Mouse (Mus musculus) kidney, embryonic 14.5 days (tissue): ENCODE data around the gene Gpx5. TPM values are rescaled to one million over a fixed set of nuclear protein-coding genes. Genes with fewer than 3 reads are reported as not detected.

Experiments
- ATAC-seq: fragments of 200-750 bp; cut with Nextera tagmentation; 2 replicates; pipeline ENCODE4 v1.8.0; 2017; ENCODE audit warnings: moderate number of reproducible peaks, mild to moderate bottlenecking, moderate TSS enrichment, moderate library complexity; ENCODE audit not compliant: low FRiP score, low TSS enrichment
- H3K27ac ChIP-seq: fragments of 300-500 bp; sonication (generic); 2 replicates; pipeline ENCODE4 v1.5.1; 2014; ENCODE audit warnings: low read depth, mild to moderate bottlenecking, low read length, moderate library complexity, mixed read lengths
- H3K27me3 ChIP-seq: fragments of 300-500 bp; sonication (generic); 2 replicates; pipeline ENCODE4 v1.6.1; 2014; ENCODE audit warnings: mild to moderate bottlenecking, low read length; ENCODE audit not compliant: control insufficient read depth, insufficient read depth
- H3K36me3 ChIP-seq: fragments of 300-500 bp; sonication (generic); 2 replicates; pipeline ENCODE4 v1.6.1; 2014; ENCODE audit warnings: low read length, mixed read lengths; ENCODE audit not compliant: control insufficient read depth, insufficient read depth
- H3K4me1 ChIP-seq: fragments of 300-500 bp; sonication (generic); 2 replicates; pipeline ENCODE4 v1.6.1; 2014; ENCODE audit warnings: low read length, mixed read lengths; ENCODE audit not compliant: control insufficient read depth, insufficient read depth
- H3K4me2 ChIP-seq: fragments of 300-500 bp; sonication (generic); replicated peaks from 2 replicates; pipeline ENCODE4 v1.6.1; 2014; ENCODE audit warnings: low read depth, mild to moderate bottlenecking, low read length
- H3K4me3 ChIP-seq: fragments of 300-500 bp; sonication (generic); 2 replicates; pipeline ENCODE4 v1.5.1; 2014; ENCODE audit warnings: mild to moderate bottlenecking, low read length
- H3K9ac ChIP-seq: fragments of 300-500 bp; sonication (generic); 2 replicates; pipeline ENCODE4 v1.6.1; 2014; ENCODE audit warnings: low read depth, mild to moderate bottlenecking, low read length, moderate library complexity
- H3K9me3 ChIP-seq: fragments of 300-500 bp; sonication (generic); 2 replicates; pipeline ENCODE4 v1.6.1; 2016; ENCODE audit warnings: low read length; ENCODE audit not compliant: control insufficient read depth
- WGBS: fragments of 180-500 bp; shearing (Covaris S2); extraction: QIAGEN DNeasy Blood & Tissue Kit; methylation state at CpG from one replicate; pipeline ENCODE4 v1.1.7; 2014; 5-methylcytosine and 5-hydroxymethylcytosine counted together
- polyA plus RNA-seq: library from polyadenylated mRNA; unstranded; fragments of >200 nt; fragmentation: Nextera tagmentation; extraction: Ambion mirVana; gene quantifications from 2 replicates; pipeline ENCODE4 v1.2.1, GENCODE M21; 2014

Gene Gpx5
- polyA plus RNA-seq, 1 experiment from 2014 or later: not detected

DNA sequence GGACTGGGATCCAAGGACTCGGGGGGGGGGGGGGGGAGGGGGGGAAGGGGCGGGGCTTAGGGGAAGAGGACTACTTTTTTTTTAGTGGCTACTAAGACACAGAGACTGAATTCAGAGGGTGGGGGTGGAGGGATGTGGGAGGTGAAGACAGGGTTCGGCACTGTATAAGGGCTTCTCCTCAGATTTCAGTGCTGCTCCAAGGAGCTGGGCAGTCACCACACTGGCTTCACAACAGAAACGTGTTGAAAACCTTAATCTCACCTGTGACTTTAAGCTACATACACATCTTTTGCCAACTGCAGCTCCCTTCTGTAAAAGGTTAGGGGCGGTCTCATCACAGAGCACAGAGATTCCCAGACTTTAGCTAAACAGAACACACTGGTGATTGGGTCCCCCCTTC is 20.3 kb upstream of the Gpx5 start:
- Histone ChIP-seq H3K36me3 (no peaks in the 10 kb centered on the region), H3K27me3 (no peaks in the 10 kb centered on the region), H3K4me1 (peaks cover 3% of the 10 kb centered on the region; the same call in 1 of the 2 replicates), H3K9me3 (no peaks in the 10 kb centered on the region), H3K9ac (no peak overlapping the region), H3K4me2 (no peak overlapping the region), H3K27ac (no peak overlapping the region), H3K4me3 (no peak overlapping the region)
- WGBS: 28% methylated on average over 4 of the region's 5 CpGs
- ATAC-seq: peak; percentile 63; the same call in 1 of the 2 replicates

DNA sequence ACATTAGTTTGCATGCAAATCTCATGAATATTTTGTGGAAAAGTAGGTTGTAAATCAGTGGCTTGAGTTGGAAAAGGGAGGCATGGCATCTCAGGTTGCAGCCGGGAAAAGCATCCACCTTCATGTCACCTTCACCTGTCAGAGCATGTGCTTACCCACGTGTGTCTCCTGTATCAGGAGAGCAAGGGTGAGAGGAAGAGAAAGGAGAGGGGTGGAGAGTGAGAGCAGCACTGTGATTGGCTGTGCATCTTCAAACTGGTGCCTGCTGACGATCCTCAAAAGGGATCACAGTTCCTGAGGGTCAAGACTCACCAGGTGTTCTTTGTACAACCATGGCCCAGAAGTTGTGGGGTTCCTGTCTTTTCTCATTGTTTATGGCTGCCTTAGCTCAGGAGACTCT is 19.4 kb upstream of the Gpx5 start, which contains the start of gene Gpx6:
Gene Gpx6, plus strand, starts transcription at position 200 of the 400 bp plus-strand sequence.
- Histone ChIP-seq H3K9ac (no peak within 1 kb of the TSS), H3K4me1 (peaks cover 3% of the 10 kb centered on the region; the same call in 1 of the 2 replicates), H3K27ac (no peak within 1 kb of the TSS), H3K4me2 (no peak within 1 kb of the TSS), H3K4me3 (no peak within 1 kb of the TSS), H3K36me3 (no peaks in the 10 kb centered on the region), H3K27me3 (no peaks in the 10 kb centered on the region), H3K9me3 (no peaks in the 10 kb centered on the region)
- 8% methylated on average over 3 of the region's 3 CpGs for WGBS
- ATAC-seq: peak; percentile 70; the same call in 1 of the 2 replicates

DNA sequence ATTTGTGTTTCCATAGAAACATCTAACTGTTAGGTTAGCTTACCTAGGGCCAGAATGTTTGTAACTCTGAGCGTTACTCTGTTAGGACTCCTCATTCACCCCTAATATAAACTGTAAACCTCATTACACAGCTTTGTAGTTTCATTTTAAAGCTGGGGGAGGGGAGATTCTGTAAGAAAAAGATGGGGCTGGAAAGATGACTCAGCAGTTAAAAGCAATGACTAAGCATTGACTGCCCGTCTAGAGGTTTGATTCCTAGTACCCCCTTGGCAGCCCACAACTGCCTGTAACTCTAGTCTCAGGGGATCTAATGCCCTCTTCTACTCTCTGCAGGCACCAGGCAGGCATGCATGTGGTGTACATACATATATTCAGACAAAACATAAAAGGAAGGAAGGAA is 17.3 kb upstream of the Gpx5 start:
- WGBS: 56% methylated on average over 2 of the region's 2 CpGs
- H3K4me2 ChIP-seq: no peak overlapping the region
- peaks cover 3% of the 10 kb centered on the region; the same call in 1 of the 2 replicates for H3K4me1 ChIP-seq
- no peak overlapping the region for H3K27ac ChIP-seq
- no peaks in the 10 kb centered on the region for H3K36me3 ChIP-seq
- H3K4me3 ChIP-seq: no peak overlapping the region
- H3K9ac ChIP-seq: no peak overlapping the region
- H3K9me3 ChIP-seq: no peaks in the 10 kb centered on the region
- ATAC-seq: no peak
- H3K27me3 ChIP-seq: no peaks in the 10 kb centered on the region

DNA sequence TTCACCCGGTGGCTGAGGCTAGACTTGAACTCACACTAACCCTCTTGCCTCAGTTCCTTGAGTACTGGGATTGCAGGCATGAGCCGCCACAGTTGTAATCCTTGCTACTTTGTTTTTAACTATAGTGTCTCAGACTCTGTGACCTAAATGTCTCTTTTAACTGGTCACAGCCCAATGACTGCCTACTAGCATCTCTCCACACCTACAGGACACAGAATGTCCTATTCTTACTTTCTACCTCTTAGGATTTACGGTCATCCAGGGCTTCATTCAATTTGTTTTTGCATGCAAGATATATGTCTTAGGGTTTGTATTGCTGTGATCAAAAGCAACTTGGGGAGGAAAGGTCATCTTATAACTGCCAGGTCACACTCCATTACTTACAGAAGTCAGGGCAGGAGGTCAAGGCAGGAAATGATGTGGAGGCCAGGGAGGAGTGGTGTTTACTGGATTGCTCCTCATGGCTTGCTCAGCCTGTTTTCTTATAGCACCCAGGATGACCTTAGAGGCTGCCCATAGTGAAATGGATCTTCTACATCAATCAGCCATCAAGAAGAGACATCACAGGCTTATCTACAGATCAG is 12.0 kb upstream of the Gpx5 start:
- no peaks in the 10 kb centered on the region for H3K9me3 ChIP-seq
- no peak overlapping the region for H3K4me3 ChIP-seq
- H3K4me2 ChIP-seq: no peak overlapping the region
- H3K9ac ChIP-seq: no peak overlapping the region
- peak; percentile 83 for ATAC-seq
- H3K4me1 ChIP-seq: no peaks in the 10 kb centered on the region
- WGBS: 10% methylated on average over 3 of the region's 3 CpGs
- no peaks in the 10 kb centered on the region for H3K36me3 ChIP-seq
- H3K27me3 ChIP-seq: no peaks in the 10 kb centered on the region
- H3K27ac ChIP-seq: no peak overlapping the region

DNA sequence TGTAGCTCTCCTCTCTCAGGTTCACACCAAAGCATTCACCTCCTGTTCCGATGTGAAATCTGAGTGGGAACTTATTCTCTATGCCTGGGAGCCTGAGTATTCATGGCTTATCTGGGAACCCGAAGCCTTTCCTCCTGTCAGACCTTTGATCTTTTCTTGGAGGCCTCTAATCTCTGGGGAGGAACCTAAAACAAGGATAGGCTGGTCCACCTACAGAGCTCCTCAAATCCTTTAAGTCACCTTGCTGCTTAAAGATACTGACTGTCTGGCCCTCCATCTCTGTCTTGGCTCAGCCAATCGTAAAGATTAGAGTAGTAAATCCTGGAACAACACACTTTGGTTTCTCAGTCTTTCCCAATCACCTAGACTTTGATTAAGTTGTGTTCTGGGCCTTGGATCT is 6.0 kb upstream of the Gpx5 start:
- Histone ChIP-seq H3K9me3 (no peaks in the 10 kb centered on the region), H3K9ac (no peak overlapping the region), H3K4me3 (no peak overlapping the region), H3K27me3 (no peaks in the 10 kb centered on the region), H3K4me2 (no peak overlapping the region), H3K27ac (no peak overlapping the region), H3K4me1 (no peaks in the 10 kb centered on the region), H3K36me3 (no peaks in the 10 kb centered on the region)
- ATAC-seq: no peak
- 21% methylated on average over 3 of the region's 3 CpGs for WGBS

DNA sequence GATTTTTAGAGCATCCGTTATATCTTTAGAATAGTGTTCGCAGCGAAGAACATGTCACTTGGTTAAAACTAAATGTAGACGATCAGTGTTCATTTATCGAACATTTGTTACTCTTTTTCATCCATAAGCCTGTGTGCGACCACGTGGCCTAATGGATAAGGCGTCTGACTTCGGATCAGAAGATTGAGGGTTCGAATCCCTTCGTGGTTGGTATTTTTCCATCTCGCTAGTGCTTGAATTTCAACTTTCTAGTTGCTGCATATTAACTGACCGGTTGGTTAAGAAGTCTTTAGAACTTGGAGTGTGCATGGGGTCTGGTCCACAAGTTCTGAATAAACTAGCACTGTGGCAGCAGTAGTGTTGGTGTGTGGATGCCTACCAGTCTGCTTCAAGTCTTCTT is 13.0 kb downstream of the Gpx5 start:
- H3K9me3 ChIP-seq: no peaks in the 10 kb centered on the region
- H3K27ac ChIP-seq: no peak overlapping the region
- peak overlapping the region; percentile 47 for H3K4me3 ChIP-seq
- WGBS: 1% methylated on average over 13 of the region's 13 CpGs
- no peaks in the 10 kb centered on the region for H3K36me3 ChIP-seq
- peak overlapping the region; percentile 42; the same call in 1 of the 2 replicates for H3K9ac ChIP-seq
- peak; percentile 66 for ATAC-seq
- H3K27me3 ChIP-seq: peaks cover 3% of the 10 kb centered on the region
- H3K4me1 ChIP-seq: no peaks in the 10 kb centered on the region
- H3K4me2 ChIP-seq: peak overlapping the region; percentile 54

GRCm38 (mm10) chr13:21279076-21279475 is 13.5 kb downstream of the Gpx5 start:
- peaks cover 3% of the 10 kb centered on the region for H3K27me3 ChIP-seq
- H3K9ac ChIP-seq: peak overlapping the region; percentile 42; the same call in 1 of the 2 replicates
- no peaks in the 10 kb centered on the region for H3K9me3 ChIP-seq
- no peaks in the 10 kb centered on the region for H3K36me3 ChIP-seq
- no peak overlapping the region for H3K27ac ChIP-seq
- H3K4me3 ChIP-seq: peak overlapping the region; percentile 47
- H3K4me1 ChIP-seq: no peaks in the 10 kb centered on the region
- ATAC-seq: no peak
- peak overlapping the region; percentile 54 for H3K4me2 ChIP-seq
- 8% methylated on average over 8 of the region's 8 CpGs for WGBS

GRCm38 (mm10) chr13:21276551-21276950 is 16.0 kb downstream of the Gpx5 start:
- Histone ChIP-seq H3K27ac (no peak overlapping the region), H3K4me2 (peak overlapping the region; percentile 76), H3K4me3 (peak overlapping the region; percentile 49), H3K36me3 (no peaks in the 10 kb centered on the region), H3K4me1 (no peaks in the 10 kb centered on the region), H3K9me3 (no peaks in the 10 kb centered on the region), H3K9ac (peak overlapping the region; percentile 50), H3K27me3 (peaks cover 3% of the 10 kb centered on the region)
- WGBS: 3% methylated on average over 9 of the region's 9 CpGs
- ATAC-seq: no peak

DNA sequence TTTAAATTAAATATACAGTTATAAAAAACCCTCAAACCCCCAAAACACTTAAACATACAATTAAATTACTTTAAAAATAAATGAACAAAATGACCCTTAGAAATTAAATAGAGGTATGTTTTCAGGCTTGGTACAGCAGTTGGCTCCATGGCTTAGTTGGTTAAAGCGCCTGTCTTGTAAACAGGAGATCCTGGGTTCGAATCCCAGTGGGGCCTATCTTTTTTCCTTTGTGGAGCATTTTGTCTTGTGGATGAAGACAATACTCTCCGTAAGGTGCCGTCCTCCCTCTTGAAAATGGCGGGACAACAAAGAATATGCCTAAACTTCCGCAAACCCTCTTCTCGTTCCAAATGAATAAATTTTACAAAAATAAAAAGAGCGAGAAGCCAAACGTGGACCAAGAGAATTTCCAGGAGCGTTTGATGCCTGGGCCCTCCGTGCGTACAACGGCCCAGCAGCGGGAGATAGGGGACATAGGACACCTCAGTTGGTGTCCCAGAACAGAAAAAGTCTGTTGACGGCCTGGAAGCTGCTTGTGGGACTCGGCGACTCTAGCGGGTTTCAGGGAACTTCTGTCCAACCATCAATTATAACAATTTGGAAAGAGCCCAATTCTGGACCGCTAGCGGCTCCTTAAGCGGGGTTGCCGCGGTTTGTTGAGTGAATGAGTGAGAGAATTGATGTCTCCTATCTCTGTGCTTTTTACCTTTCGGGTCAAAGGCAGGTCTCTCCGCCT is 16.5 kb downstream of the Gpx5 start:
- Histone ChIP-seq H3K36me3 (no peaks in the 10 kb centered on the region), H3K9ac (peak overlapping the region; percentile 50; the same call in 1 of the 2 replicates), H3K27me3 (peaks cover 3% of the 10 kb centered on the region; the same call in 1 of the 2 replicates), H3K9me3 (no peaks in the 10 kb centered on the region), H3K4me2 (peak overlapping the region; percentile 76), H3K4me3 (peak overlapping the region; percentile 49), H3K4me1 (no peaks in the 10 kb centered on the region), H3K27ac (no peak overlapping the region)
- WGBS: under 1% methylated on average over 25 of the region's 25 CpGs
- ATAC-seq: peak; percentile 79
